Mouse (Mus musculus): ENCODE measurements around the gene Rbm4. TPM values are rescaled to one million over a fixed set of nuclear protein-coding genes. Genes with fewer than 3 reads are reported as not detected.

Gene Rbm4
- total RNA-seq, 2 experiments from 2014 or later = 41.4 to 48.7 TPM

GRCm38 (mm10) chr19:4745681-4746080, 48.0 kb downstream of the Rbm4 start:
- intact Hi-C loops (cut with DNase I) = no loop called here
- DNase-seq = no peak

- intact Hi-C loops (cut with DNase I) = no loop called here
- peak; percentile 50 to 64 for DNase-seq
Measured at GRCm38 (mm10) chr19:4745057-4745456, 48.6 kb downstream of the Rbm4 start.

- intact Hi-C loops (cut with DNase I) = no loop called here
- DNase-seq = no peak
Measured at GRCm38 (mm10) chr19:4744026-4744425, 49.7 kb downstream of the Rbm4 start.

DNA sequence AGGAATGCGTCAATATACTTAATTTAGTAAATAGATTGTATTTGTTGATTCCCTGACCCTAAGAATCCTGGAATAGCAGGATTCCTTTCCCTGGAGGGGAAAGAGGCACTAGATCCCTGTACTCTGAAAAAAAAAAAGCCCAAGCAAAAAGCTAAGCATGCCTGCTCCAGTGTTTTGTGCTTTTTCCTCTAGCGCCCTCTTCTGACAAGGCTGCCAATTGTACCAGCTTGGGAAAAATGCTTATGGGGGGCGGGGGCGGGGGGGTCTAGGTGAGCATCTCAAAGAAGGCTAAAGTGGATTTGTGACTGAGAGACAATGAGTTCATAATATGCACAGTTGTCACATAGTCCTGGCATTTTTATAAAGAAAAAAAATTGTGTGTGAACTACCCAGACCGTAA, 50.2 kb downstream of the Rbm4 start:
- intact Hi-C loops (cut with DNase I) = loop anchor here (1.0 kb wide), 2 partner anchors 113 to 246 kb away; no protein-coding TSS in a partner anchor
- peak in 1 of 2 experiments; percentile 36 for DNase-seq

GRCm38 (mm10) chr19:4742229-4742628, 51.5 kb downstream of the Rbm4 start:
- no peak for DNase-seq
- intact Hi-C loops (cut with DNase I) = no loop called here

- intact Hi-C loops (cut with DNase I) = no loop called here
- DNase-seq = no peak
Measured at GRCm38 (mm10) chr19:4741482-4741881, 52.2 kb downstream of the Rbm4 start.

GRCm38 (mm10) chr19:4739762-4740161, 53.9 kb downstream of the Rbm4 start:
- DNase-seq = no peak
- intact Hi-C loops (cut with DNase I) = no loop called here

GRCm38 (mm10) chr19:4739053-4739452, 54.6 kb downstream of the Rbm4 start:
- DNase-seq = no peak
- intact Hi-C loops (cut with DNase I) = no loop called here

- intact Hi-C loops (cut with DNase I) = no loop called here
- DNase-seq = peak; percentile 21 to 23
Measured at GRCm38 (mm10) chr19:4737866-4738265, 55.8 kb downstream of the Rbm4 start.

Other genes starting within 250 kb of the Rbm4 start
- 10 to 100 TPM; 10.0 to 11.5 TPM for gene Lrfn4, start 178.2 kb downstream of the Rbm4 start, total RNA-seq (2021)
- 10 to 100 TPM; 10.6 to 12.4 TPM for gene Rce1, start 168.3 kb downstream of the Rbm4 start, total RNA-seq (2021)
- not detected for gene Gm960, start 95.2 kb downstream of the Rbm4 start, total RNA-seq (2021)
- under 1 TPM; 0.15 to 0.22 TPM for gene Sptbn2, start 82.7 kb downstream of the Rbm4 start, total RNA-seq (2021)
- gene Rbm4b, start 37.4 kb downstream of the Rbm4 start, total RNA-seq (2021) = 1 to 10 TPM; 5.8 to 6.3 TPM
- 10 to 100 TPM; 21.1 to 24.7 TPM for gene Gm21992, start 17.7 kb upstream of the Rbm4 start, total RNA-seq (2021)
- gene Rbm14, start 17.7 kb upstream of the Rbm4 start, total RNA-seq (2021) = 10 to 100 TPM; 25.3 to 32.3 TPM
- gene Ccs, start 45.4 kb upstream of the Rbm4 start, total RNA-seq (2021) = 10 to 100 TPM; 29.3 to 29.9 TPM
- not detected for gene Ccdc87, start 45.5 kb upstream of the Rbm4 start, total RNA-seq (2021)
- 10 to 100 TPM; 69.5 to 76.3 TPM for gene Ctsf, start 61.2 kb upstream of the Rbm4 start, total RNA-seq (2021)
- under 1 TPM; 0.39 to 0.88 TPM for gene Actn3, start 84.0 kb upstream of the Rbm4 start, total RNA-seq (2021)
- gene Zdhhc24, start 84.8 kb upstream of the Rbm4 start, total RNA-seq (2021) = 1 to 10 TPM; 4.3 to 4.6 TPM
- 1 to 10 TPM; 3.3 to 3.9 TPM for gene Bbs1, start 112.7 kb upstream of the Rbm4 start, total RNA-seq (2021)
- 10 to 100 TPM; 25.4 to 26.0 TPM for gene Dpp3, start 134.4 kb upstream of the Rbm4 start, total RNA-seq (2021)
- 1 to 10 TPM in 1 of 2 experiments, under 1 TPM in 1; 0.73 to 1.1 TPM for gene Peli3, start 149.2 kb upstream of the Rbm4 start, total RNA-seq (2021)
- 10 to 100 TPM; 54.4 to 59.0 TPM for gene Mrpl11, start 168.2 kb upstream of the Rbm4 start, total RNA-seq (2021)
- not detected for gene Npas4, start 196.4 kb upstream of the Rbm4 start, total RNA-seq (2021)
- 10 to 100 TPM; 15.2 to 15.3 TPM for gene Slc29a2, start 230.0 kb upstream of the Rbm4 start, total RNA-seq (2021)
- 10 to 100 TPM; 40.8 to 44.4 TPM for gene B4gat1, start 244.9 kb upstream of the Rbm4 start, total RNA-seq (2021)
- gene AC124502.3, start 245.0 kb upstream of the Rbm4 start, total RNA-seq (2021) = 1 to 10 TPM in 1 of 2 experiments, under 1 TPM in 1; 0.98 to 1.8 TPM
- gene Brms1, start 247.5 kb upstream of the Rbm4 start, total RNA-seq (2021) = 10 to 100 TPM; 12.9 to 14.8 TPM